Mouse (Mus musculus): Measurements from ENCODE around the gene Ifnk. TPM values are rescaled to one million over a fixed set of nuclear protein-coding genes. Genes with fewer than 3 reads are reported as not detected.
A peak's percentile ranks its signal among the peaks of the same experiment; 100 is the strongest.

Ifnk gene
- total and polyA plus RNA-seq, 3 experiments, result not detected

DNA sequence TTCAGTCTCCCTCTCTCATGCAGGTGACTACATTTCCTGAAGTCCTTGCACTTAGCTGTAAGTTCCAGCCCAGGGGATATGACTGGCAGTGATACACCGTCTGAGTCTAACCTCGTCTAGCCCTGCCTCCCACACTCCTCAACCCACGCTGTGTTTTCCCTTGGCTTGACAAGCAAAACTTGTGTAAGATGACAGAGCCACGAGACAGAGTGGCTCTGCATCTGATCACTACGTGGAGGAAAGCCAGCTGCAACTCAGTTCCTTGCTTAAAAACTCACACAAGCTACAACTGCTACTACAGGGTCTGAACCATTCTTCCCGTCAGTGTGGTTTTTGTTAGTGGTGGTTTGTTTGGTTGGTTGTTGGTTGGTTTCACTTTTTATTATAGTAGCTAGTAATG, 11.5 kb upstream of the Ifnk start:
- DNase-seq, result no peak

DNA sequence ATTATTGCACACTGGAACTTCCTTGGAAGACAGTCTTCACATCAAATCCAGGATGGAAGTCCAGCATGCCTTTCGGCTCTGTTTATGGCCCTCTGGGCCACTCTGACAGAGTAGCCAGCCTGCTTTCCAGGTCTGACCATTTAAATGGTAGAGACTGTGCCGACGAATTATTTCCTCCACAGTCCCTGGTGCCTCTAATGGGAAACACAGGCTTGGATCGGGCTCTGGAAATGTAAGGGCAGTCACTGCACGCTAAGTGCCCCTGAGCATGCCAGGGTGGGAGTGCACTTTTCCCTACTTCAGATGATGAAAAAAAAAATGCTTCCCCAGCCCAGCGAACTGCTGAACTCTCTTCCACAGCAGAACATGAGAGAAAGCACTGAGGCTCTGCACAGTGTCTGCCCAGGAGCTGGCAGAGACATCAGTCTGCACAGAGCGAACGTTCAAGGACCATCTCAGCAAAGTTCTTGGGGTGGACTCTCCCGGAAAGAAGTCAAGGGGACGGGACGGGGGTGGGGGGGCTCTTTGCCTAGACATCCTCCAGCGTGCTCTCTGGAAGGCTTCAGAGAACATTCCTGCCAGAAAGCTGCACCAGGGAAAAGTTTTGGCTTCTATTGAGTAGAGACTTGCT, 8.3 kb upstream of the Ifnk start:
- peak; percentile 40 for DNase-seq

GRCm38 (mm10) chr4:35145726-35146125, 6.1 kb upstream of the Ifnk start:
- peak; percentile 41 for DNase-seq

DNA sequence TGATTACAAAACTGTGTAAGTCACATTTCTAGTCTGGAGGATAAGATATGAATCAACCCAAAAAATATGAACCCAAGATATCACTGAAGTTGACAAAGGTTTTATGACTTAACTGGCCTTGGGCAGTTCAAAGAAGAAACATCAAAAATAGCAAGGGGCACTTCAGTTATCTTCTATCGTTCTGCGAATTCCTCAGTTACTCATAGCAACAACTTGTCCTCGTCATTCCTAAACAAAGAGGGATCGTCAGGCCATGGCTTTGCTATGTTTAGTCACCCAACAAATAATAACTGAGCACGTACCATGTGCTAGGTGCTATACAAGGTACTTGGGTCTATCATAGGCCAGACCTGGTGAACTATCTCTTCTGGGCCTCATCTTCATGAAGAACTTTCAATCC, 5.3 kb upstream of the Ifnk start:
- DNase-seq, result peak; percentile 52

DNA sequence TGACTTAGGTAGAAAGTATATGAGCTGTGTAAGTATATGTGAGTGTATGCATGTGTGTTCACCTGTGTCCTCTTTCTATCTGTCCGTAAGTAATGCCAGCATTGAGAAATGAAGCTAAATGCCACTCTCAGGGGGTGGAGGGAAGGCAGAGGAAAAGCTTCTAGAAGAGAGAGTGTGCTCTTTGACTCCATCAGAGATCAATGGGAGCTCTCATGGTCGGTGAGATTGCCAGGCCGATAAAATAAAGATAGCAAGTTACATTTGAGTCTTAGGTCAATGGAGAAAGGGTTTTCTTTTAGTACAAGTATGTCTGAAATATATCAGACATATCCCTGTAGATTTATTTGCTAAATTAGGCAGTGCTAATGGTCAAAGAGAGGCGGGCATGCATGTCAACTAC, 3.5 kb upstream of the Ifnk start:
- DNase-seq, result no peak

DNA sequence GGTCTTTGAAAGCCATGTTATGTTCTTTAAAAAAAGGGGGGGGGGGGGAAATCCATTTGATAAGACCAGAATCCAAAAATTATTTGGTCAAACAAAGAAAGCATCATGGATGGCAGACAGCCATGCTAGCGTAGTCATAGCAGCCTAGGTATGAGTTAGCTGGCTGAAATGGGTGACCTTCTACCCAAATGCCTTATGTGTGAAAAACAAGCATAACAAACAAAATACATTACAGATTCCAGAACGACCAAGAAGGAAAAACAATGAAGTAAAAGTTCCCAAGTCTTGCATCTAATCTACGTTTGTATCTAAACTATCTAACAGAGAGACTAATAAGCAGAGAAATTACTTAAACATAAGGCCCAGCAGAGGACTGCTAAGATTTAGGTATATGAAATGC, 1.1 kb upstream of the Ifnk start:
- no peak for DNase-seq

DNA sequence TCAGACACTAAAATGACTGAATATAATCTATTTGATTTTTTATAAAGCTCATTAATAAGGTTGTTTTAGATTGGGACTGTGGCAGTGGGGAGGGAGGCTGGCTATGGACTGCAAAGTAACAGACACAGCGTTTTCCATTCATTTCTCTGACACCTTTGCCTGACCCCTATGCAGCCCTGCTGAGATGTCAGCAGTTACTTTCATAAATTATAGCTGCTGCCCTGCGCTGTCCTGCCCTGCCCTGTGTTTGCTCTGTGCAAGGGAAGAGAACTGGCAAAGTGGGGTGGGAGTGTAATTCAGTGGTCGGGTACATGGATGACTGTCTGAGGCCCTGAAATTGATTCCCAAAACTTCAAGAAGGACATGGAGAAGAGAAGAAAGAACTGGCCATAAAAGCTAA, 2.2 kb downstream of the Ifnk start:
- no peak for DNase-seq

DNA sequence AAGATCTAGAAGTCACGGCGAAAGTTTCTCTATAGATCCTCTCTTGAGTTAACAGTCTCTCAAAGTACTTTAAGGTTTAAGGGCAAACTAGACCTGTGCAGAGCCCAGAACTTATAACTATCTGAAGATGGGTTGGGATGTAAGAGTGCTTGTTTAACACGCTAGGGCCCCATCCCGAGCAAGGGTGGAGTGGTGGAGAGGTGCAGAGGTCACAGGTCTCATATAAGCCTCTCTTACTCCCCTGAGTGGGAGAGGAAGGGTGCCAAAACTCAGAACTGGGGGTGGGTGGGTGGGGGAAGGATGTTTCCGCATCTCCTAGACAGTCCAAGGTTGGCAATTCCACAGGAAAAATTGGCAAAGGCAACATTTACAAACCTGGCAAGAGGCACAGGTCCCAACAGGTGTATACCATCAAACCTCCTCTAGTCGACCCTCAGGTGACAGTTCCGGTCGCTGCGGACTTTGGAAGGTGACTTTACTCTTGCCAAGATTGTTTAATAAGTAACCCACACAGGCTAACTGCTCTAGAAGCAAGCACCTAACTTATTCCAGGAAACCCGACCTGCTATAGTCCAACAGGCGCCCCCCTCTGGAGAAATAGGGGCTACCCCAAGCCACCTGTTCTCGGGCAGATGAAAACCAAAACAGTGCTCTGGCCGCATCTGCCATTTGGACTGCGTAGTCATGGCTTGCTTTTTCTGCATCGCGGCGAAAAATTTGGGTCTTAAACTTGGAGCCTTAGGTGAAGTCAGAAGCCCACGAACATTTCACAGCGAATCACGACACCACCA, 3.5 kb downstream of the Ifnk start:
- DNase-seq, result peak; percentile 81

- peak; percentile 90 for DNase-seq
Measured at GRCm38 (mm10) chr4:35156149-35156611, 4.3 kb downstream of the Ifnk start.

GRCm38 (mm10) chr4:35156751-35157611, 5.1 kb downstream of the Ifnk start, which contains the start of gene Mob3b:
TSS of gene Mob3b (minus strand) at chr4:35157484.
- peak; percentile 94 for DNase-seq

GRCm38 (mm10) chr4:35157815-35158214, 6.0 kb downstream of the Ifnk start:
- DNase-seq, result no peak

GRCm38 (mm10) chr4:35165275-35165674, 13.4 kb downstream of the Ifnk start:
- DNase-seq, result no peak

DNA sequence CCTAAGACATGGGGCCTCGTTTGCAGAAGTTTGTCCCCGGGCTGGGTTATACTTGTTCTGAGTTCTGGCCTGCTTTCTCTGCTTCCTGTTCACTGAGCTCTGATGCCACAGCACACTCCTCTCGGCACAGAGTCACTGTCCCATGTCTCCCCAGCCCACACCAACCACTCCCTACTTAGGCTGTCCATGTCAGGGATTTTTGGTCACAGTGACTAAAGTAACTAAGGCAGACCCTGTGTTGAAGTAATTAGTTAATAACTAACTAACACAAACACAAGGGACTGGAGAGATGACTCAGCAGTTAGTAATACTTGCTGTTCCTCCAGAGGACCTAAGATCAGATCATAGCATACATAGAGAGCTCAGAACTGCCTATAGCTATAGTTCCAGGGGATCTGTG, 14.1 kb downstream of the Ifnk start:
- DNase-seq, result no peak

- DNase-seq, result no peak
Measured at GRCm38 (mm10) chr4:35167855-35168254, 16.0 kb downstream of the Ifnk start.

- DNase-seq, result no peak
Measured at GRCm38 (mm10) chr4:35169571-35170125, 17.8 kb downstream of the Ifnk start.

DNA sequence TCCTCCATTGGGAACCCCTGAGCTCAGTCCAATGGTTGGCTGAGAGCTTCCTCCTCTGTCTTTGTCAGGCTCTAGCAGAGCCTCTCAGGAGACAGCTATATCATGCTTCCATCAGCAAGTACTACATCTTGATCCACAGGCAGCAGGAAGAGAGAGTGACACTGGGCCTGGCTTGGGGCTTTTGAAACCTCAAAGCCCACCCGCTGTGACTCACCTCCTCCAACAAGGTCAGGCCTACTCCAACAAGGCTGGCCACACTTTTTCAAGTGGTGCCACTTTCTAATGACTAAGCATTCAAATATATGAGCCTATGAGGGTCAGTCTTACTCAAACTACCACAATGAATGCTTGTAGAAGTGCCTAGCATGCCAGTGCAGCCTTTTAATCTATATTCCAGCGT, 20.6 kb downstream of the Ifnk start:
- no peak for DNase-seq

DNA sequence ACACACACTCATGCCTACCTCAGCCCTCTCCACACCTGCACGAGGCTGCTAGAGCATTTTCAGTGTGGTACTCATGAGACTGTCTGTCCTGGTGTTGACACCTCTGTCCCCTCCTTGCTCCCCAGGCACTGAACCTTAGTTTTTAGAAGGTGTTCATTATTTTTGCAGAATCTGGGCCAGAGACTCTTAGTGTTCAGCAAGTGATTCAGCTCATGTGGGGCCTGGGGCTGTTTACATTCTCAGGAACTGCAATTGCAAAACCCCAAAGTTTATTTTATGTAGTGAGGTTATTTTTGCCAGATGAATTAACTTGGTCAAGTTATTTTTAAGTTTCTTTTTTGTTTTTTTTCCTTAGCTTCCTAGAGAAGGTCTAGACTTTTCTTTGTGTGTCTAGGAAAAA, 21.7 kb downstream of the Ifnk start:
- no peak for DNase-seq

DNA sequence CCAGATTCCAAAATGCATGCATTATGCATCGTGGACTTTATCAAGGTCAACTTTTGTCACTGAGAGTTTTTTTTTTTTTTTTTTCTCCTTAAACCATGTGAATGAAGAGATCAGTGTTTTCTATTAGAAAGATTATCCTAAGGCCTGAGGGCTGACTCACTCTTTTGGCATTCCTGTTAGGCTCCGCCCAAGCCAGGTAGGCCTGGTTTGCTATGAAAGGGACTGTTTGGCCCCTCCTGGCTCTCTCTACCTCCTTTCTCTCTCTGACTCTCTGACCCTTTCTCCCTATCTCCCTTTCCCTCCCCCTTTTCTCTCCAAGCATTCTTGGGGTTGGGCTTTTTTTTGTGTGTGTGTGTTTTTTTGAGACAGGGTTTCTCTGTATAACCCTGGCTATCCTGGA, 23.7 kb downstream of the Ifnk start:
- DNase-seq, result no peak

- no peak for DNase-seq
Measured at GRCm38 (mm10) chr4:35177926-35178645, 26.2 kb downstream of the Ifnk start.

GRCm38 (mm10) chr4:35187617-35188326, 35.9 kb downstream of the Ifnk start:
- no peak for DNase-seq

DNA sequence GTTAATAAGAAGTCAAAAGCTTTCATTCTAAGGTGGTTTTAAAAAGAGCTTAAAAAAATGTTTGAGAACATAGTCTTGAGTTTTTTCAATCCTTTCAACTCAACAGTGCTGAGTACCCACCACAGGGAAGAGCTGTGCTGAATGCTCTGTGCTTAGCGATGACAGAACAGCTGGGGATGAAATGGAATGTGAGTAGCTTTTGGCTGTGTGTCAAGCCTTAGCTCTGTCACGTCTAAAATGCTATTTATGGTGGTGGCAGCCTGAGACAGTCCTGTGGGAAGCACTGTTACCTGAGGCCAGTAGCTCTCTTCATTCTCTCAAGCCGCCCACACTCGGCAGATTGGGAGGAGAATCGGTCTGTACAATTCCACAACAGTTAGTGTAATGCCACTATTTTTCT, 37.9 kb downstream of the Ifnk start:
- DNase-seq, result no peak

Measured in adrenal gland, adult 2 months (tissue).